Mouse (Mus musculus): ENCODE results near the gene Nfya.

- no peak for TF ChIP-seq CTCF (IDR thresholded peaks at IDR 0.05; ENCODE audit: insufficient read depth, low read depth, low read length)
- TF ChIP-seq POLR2A (IDR thresholded peaks at IDR 0.05; ENCODE audit: insufficient read depth, low read depth, low read length), result no peak
These were observed 6.3 kb upstream of the Nfya start for GRCm38 (mm10) chr17:48416011-48416410.

Data from olfactory bulb, adult 2 months (tissue).